Mouse (Mus musculus): ENCODE measurements around the gene Ctnnal1. TPM values are rescaled to one million over a fixed set of nuclear protein-coding genes. Genes with fewer than 3 reads are reported as not detected.
A peak's percentile ranks its signal among the peaks of the same experiment; 100 is the strongest.

Ctnnal1 gene
- polyA plus RNA-seq, 1 experiment, result 9.0 TPM

- Histone ChIP-seq H3K9me3 (no peaks in the 10 kb centered on the region), H3K36me3 (replicated peaks; ENCODE audit: low read length) (peaks cover 19% of the 10 kb centered on the region), H3K4me3 (replicated peaks) (peak overlapping the region; percentile 97), H3K4me1 (peaks cover 62% of the 10 kb centered on the region), H3K27me3 (replicated peaks) (no peaks in the 10 kb centered on the region)
- no peak for TF ChIP-seq GATA1 (IDR thresholded peaks at IDR 0.05; ENCODE audit: borderline replicate concordance, low read length)
- no peak for TF ChIP-seq FLI1 (IDR thresholded peaks at IDR 0.05; ENCODE audit: low read length)
Measured at GRCm38 (mm10) chr4:56864417-56865001, 479 bp downstream of the Ctnnal1 start.

DNA sequence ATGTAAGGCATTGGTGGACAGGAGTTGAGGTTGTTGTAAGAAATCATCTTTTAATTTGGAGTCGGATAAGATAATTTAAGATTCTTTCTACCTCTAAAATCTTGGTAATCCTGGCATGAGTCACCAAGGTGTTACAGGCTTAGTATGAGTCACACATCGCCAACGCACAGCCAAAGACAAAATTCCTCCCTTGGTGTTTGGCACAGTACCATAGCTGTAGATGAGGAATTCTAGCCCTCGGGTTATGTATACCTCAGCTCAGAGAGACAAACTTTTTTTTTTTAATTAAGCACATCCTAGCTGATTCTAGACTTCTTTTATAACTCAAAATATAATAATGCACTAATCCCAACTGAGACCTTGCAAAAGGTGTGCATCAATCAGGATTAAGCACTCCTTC is 972 bp downstream of the Ctnnal1 start:
- TF ChIP-seq GATA1 (IDR thresholded peaks at IDR 0.05; ENCODE audit: borderline replicate concordance, low read length), result no peak
- no peak for TF ChIP-seq FLI1 (IDR thresholded peaks at IDR 0.05; ENCODE audit: low read length)
- peak overlapping the region; percentile 97 for H3K4me3 ChIP-seq (replicated peaks)
- peaks cover 64% of the 10 kb centered on the region for H3K4me1 ChIP-seq
- H3K9me3 ChIP-seq, result no peaks in the 10 kb centered on the region
- peaks cover 21% of the 10 kb centered on the region for H3K36me3 ChIP-seq (replicated peaks; ENCODE audit: low read length)
- H3K27me3 ChIP-seq (replicated peaks), result no peaks in the 10 kb centered on the region

DNA sequence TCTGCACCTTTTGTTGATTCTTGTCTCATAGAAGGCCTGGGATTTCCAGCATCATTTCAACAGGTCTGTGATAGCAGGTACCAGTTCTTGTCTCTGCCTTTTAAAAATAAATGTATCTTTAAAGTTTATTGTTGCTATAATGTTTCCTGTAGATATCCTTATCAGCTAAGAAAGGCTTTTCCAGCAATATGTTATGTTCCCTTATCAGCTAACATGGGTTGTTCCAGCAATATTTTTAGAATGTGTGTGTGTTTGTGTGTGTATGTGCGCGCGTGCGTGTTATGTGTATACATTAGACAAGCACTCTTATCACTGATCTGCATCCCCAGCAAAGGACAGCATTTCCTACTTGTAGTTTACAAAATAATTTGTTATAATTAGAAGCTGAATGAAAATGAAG is 3.4 kb downstream of the Ctnnal1 start:
- H3K9me3 ChIP-seq, result no peaks in the 10 kb centered on the region
- peak overlapping the region; percentile 25 for H3K4me3 ChIP-seq (replicated peaks)
- H3K36me3 ChIP-seq (replicated peaks; ENCODE audit: low read length), result peaks cover 29% of the 10 kb centered on the region
- TF ChIP-seq FLI1 (IDR thresholded peaks at IDR 0.05; ENCODE audit: low read length), result no peak
- TF ChIP-seq GATA1 (IDR thresholded peaks at IDR 0.05; ENCODE audit: borderline replicate concordance, low read length), result no peak
- no peaks in the 10 kb centered on the region for H3K27me3 ChIP-seq (replicated peaks)
- H3K4me1 ChIP-seq, result peaks cover 76% of the 10 kb centered on the region

DNA sequence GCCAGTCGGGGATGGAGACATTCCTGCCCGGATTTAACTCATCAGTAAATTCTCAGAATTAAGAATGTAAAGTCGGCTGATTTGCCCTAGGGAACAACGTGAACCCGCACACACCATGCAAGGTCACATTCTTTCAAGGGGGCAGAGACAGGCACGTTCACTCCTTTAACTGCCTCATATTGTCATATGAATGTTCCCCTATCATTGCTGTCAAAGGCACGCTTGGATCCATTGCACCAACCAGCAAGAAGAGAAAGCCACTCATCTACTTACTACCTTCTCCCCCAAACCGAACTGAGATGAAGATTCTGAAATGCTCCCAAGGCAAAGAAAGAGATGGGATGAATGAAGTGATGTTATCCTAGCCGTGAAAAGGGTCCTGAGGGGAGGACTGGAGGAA is 6.3 kb downstream of the Ctnnal1 start:
- H3K36me3 ChIP-seq (replicated peaks; ENCODE audit: low read length), result peaks cover 42% of the 10 kb centered on the region
- no peaks in the 10 kb centered on the region for H3K9me3 ChIP-seq
- no peaks in the 10 kb centered on the region for H3K27me3 ChIP-seq (replicated peaks)
- TF ChIP-seq GATA1 (IDR thresholded peaks at IDR 0.05; ENCODE audit: borderline replicate concordance, low read length) (no peak), FLI1 (IDR thresholded peaks at IDR 0.05; ENCODE audit: low read length) (no peak)
- H3K4me3 ChIP-seq (replicated peaks), result peak overlapping the region; percentile 29
- H3K4me1 ChIP-seq, result peaks cover 67% of the 10 kb centered on the region

DNA sequence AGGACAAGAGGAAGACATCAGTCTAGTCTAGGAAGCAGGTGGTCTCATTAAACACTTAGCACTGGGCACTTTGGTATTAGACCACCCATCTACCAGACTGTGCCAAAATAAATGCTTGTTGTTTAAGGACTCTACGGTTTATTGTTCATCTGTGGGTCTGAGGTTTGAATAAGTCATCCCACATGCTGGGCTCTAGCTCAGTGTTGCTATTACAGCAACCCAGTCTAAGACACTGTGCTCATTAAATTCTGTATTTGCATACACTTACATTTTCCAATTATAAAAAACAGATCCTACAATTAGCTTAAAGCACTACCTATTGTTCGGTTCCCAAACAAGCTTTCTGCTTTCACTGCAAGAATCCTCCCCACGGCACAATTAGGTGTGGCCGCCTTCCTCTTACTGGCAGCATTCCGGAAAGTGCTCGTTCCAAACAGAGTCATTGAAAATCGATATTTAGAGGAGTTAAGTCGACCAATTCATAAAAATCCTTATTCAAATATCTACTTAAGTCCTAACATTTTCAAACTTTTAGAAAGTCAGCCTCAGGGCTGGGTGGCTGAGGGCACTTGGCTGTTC is 8.5 kb downstream of the Ctnnal1 start:
- H3K27me3 ChIP-seq (replicated peaks), result no peaks in the 10 kb centered on the region
- peaks cover 34% of the 10 kb centered on the region for H3K36me3 ChIP-seq (replicated peaks; ENCODE audit: low read length)
- H3K9me3 ChIP-seq, result no peaks in the 10 kb centered on the region
- H3K4me3 ChIP-seq (replicated peaks), result no peak overlapping the region
- H3K4me1 ChIP-seq, result peaks cover 51% of the 10 kb centered on the region
- TF ChIP-seq FLI1 (IDR thresholded peaks at IDR 0.05; ENCODE audit: low read length) (no peak), GATA1 (IDR thresholded peaks at IDR 0.05; ENCODE audit: borderline replicate concordance, low read length) (no peak)

GRCm38 (mm10) chr4:56855935-56856334 is 9.1 kb downstream of the Ctnnal1 start:
- H3K36me3 ChIP-seq (replicated peaks; ENCODE audit: low read length), result peaks cover 33% of the 10 kb centered on the region
- H3K27me3 ChIP-seq (replicated peaks), result no peaks in the 10 kb centered on the region
- H3K4me3 ChIP-seq (replicated peaks), result peak overlapping the region; percentile 24
- TF ChIP-seq FLI1 (IDR thresholded peaks at IDR 0.05; ENCODE audit: low read length) (no peak), GATA1 (IDR thresholded peaks at IDR 0.05; ENCODE audit: borderline replicate concordance, low read length) (no peak)
- peaks cover 52% of the 10 kb centered on the region for H3K4me1 ChIP-seq
- H3K9me3 ChIP-seq, result no peaks in the 10 kb centered on the region

DNA sequence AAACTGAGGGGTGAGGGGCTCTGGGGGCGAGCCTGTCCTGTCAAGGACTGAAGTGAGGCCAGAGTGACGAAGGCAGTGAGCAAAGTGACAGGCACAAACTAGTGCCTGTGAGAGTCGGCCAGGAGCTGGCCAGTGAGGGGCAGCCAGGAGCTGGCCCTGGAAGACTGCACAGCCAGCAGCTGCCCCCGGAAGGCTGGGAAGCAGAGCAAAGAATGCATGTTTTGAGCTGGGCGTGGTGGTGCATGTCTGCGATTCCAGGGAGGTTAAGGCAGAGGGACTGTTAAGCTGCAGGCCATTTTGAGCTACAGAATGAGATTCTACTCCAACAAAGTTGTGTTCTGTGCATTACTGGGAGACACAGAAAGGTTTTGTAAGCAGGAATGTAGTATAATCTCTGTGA is 14.3 kb downstream of the Ctnnal1 start:
- H3K27me3 ChIP-seq (replicated peaks), result no peaks in the 10 kb centered on the region
- H3K4me1 ChIP-seq, result peaks cover 32% of the 10 kb centered on the region
- no peaks in the 10 kb centered on the region for H3K9me3 ChIP-seq
- TF ChIP-seq GATA1 (IDR thresholded peaks at IDR 0.05; ENCODE audit: borderline replicate concordance, low read length) (no peak), FLI1 (IDR thresholded peaks at IDR 0.05; ENCODE audit: low read length) (no peak)
- no peak overlapping the region for H3K4me3 ChIP-seq (replicated peaks)
- peaks cover 44% of the 10 kb centered on the region for H3K36me3 ChIP-seq (replicated peaks; ENCODE audit: low read length)

GRCm38 (mm10) chr4:56848044-56848443 is 16.9 kb downstream of the Ctnnal1 start:
- H3K4me3 ChIP-seq (replicated peaks), result no peak overlapping the region
- H3K9me3 ChIP-seq, result peaks cover 7% of the 10 kb centered on the region; the same call in 1 of the 2 replicates
- peaks cover 39% of the 10 kb centered on the region for H3K4me1 ChIP-seq
- TF ChIP-seq GATA1 (IDR thresholded peaks at IDR 0.05; ENCODE audit: borderline replicate concordance, low read length) (no peak), FLI1 (IDR thresholded peaks at IDR 0.05; ENCODE audit: low read length) (no peak)
- H3K36me3 ChIP-seq (replicated peaks; ENCODE audit: low read length), result peaks cover 59% of the 10 kb centered on the region
- no peaks in the 10 kb centered on the region for H3K27me3 ChIP-seq (replicated peaks)

GRCm38 (mm10) chr4:56847400-56847799 is 17.6 kb downstream of the Ctnnal1 start:
- H3K4me1 ChIP-seq, result peaks cover 44% of the 10 kb centered on the region
- no peak overlapping the region for H3K4me3 ChIP-seq (replicated peaks)
- H3K36me3 ChIP-seq (replicated peaks; ENCODE audit: low read length), result peaks cover 64% of the 10 kb centered on the region
- H3K27me3 ChIP-seq (replicated peaks), result no peaks in the 10 kb centered on the region
- peaks cover 7% of the 10 kb centered on the region; the same call in 1 of the 2 replicates for H3K9me3 ChIP-seq
- TF ChIP-seq FLI1 (IDR thresholded peaks at IDR 0.05; ENCODE audit: low read length) (no peak), GATA1 (IDR thresholded peaks at IDR 0.05; ENCODE audit: borderline replicate concordance, low read length) (no peak)

DNA sequence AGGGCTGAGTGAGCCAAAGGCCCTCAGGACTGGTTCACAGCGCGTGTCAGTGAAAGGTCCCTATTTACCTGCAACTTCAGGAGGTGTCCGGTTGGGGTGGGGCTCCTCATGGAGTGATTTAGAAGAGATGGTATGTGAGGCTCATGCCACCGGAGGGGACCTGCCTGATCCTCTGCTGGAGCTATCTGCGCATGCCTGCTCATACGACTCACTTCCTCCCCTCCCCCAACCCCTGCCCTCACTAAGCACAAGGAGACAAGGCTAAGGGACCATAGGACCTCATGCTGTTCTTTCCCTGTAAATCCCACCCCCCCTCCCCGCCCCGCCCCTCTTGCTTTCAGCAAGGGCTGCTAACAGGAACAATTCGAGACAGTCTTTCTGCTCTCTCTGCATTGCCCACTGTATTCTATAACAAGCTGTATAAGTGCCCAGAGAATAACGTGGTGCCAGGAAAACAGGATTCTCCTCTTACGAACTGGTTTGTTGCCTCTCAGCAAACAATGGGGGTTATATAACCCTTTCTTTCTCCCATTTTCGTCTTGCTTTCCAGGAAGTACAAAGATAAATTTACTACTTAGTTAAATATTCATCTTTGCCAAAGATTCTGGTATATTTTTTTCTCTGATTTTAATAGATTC is 19.0 kb downstream of the Ctnnal1 start:
- TF ChIP-seq FLI1 (IDR thresholded peaks at IDR 0.05; ENCODE audit: low read length), result no peak
- TF ChIP-seq GATA1 (IDR thresholded peaks at IDR 0.05; ENCODE audit: borderline replicate concordance, low read length), result no peak
- H3K4me1 ChIP-seq, result peaks cover 34% of the 10 kb centered on the region

More for the DNA sequence above, 19.0 kb downstream of the Ctnnal1 start:
- Histone ChIP-seq H3K36me3 (replicated peaks; ENCODE audit: low read length) (peaks cover 78% of the 10 kb centered on the region), H3K27me3 (replicated peaks) (no peaks in the 10 kb centered on the region), H3K9me3 (peaks cover 7% of the 10 kb centered on the region; the same call in 1 of the 2 replicates), H3K4me3 (replicated peaks) (no peak overlapping the region)

Measured in megakaryocyte, embryonic 14.5 days (primary cell).